Mouse (Mus musculus): ENCODE measurements at regions not wholly inside any gene's neighbourhood (a gene's known extent, or its start where the extent isn't known, plus 50 kb on each side); places are given as distances from the start of the nearest gene placed in this dataset.

DNA sequence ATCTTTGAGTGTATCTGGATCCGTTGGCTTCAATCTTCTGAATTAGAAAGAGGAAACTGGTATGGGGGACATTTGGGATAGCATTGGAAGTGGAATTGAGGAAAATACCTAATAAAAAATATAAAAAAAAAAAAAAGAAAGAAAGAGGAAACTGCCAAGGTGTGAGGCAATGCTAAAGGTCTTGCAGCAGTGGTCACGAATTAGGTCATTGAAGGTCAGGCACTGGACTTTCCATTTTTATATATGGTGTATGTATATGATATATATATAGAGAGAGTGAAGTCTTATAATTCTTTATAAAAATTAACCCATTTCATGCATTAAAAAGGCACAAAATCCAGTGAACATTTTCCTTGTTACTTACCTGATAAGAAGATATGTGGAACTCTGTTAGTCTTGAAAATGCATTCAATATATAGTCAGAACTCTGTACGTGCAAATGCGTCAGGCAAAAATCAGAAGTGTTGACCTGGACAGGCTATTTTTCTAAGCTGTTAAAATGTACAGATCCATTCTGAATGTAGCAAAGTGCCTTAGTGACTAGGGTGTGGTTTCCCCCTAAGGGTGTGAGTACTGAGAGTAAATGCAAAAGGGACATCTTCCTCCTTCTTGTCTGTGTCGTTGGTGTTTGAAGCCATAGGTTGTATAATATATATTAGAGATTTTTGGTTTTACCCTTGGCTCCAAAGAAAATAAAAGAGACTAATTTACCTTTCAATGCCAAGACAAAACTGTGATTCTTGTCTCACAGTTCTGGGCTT is 181.0 kb downstream of the Ube2e3 start:
- no peak for TF ChIP-seq CTCF (IDR thresholded peaks at IDR 0.05; ENCODE audit: low read depth, low read length)
- TF ChIP-seq POLR2A (IDR thresholded peaks at IDR 0.05; ENCODE audit: borderline replicate concordance, low read depth, low read length) = no peak
